Mouse (Mus musculus) brain, embryonic 14.5 days (tissue): Measurements from ENCODE around the gene Stra8.

ENCODE experiments used
- CTCF ChIP-seq: fragments of 200-500 bp; IDR thresholded peaks from 2 replicates; pipeline ENCODE4 v1.5.1; 2012; ENCODE audit warnings: inconsistent platforms, mild to moderate bottlenecking, moderate library complexity, borderline replicate concordance; ENCODE audit not compliant: insufficient read depth, insufficient read length; ENCODE audit errors: extremely low read depth
- POLR2A ChIP-seq: fragments of 200-500 bp; IDR thresholded peaks from 2 replicates; pipeline ENCODE4 v1.6.1; 2012; ENCODE audit warnings: mild to moderate bottlenecking, inconsistent platforms, borderline replicate concordance; ENCODE audit not compliant: poor library complexity, insufficient read depth, insufficient read length, severe bottlenecking; ENCODE audit errors: extremely low read depth

- no peak for TF ChIP-seq CTCF
- no peak for TF ChIP-seq POLR2A
Observed at GRCm38 (mm10) chr6:34959131-34959530, 39.2 kb downstream of the Stra8 start.
